Mouse (Mus musculus) liver, adult 2 months (tissue): ENCODE measurements around the gene Stx4a.

ENCODE experiments used
- CTCF ChIP-seq: fragments of 200-500 bp; IDR thresholded peaks from 2 replicates; pipeline ENCODE4 v1.5.1; 2011; ENCODE audit warnings: low read depth, low read length, control low read depth
- POLR2A ChIP-seq: fragments of 200-500 bp; IDR thresholded peaks from 2 replicates; pipeline ENCODE4 v1.6.1; 2011; ENCODE audit warnings: low read length, control low read depth; ENCODE audit not compliant: insufficient read depth; ENCODE audit errors: extremely low read depth

DNA sequence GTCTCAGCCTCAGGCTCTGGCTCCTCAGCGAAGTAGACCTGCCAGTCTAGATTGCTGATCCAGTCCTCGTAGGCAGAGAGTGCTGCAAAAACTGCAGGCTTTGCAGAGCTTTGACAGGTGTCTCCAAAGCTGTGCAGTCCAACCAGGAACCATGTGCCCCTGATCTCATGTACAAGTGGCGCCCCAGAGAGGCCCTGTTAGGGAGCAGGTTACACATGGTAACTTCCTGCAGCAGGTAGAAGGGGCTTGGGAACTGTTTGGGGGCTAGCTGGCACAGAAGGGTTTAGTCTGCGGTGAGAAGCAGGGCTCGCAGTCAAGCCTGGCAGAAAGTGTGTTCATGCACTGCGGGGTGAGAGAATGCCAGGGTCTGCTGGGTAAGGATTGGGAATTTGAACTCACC, 62.5 kb downstream of the Stx4a start:
- no peak for TF ChIP-seq POLR2A
- no peak for TF ChIP-seq CTCF
